Mouse (Mus musculus) brain, embryonic 14.5 days (tissue): ENCODE data around the gene Med13l.

ENCODE experiments used
- CTCF ChIP-seq: fragments of 200-500 bp; IDR thresholded peaks from 2 replicates; pipeline ENCODE4 v1.5.1; 2012; ENCODE audit warnings: inconsistent platforms, mild to moderate bottlenecking, moderate library complexity, borderline replicate concordance; ENCODE audit not compliant: insufficient read depth, insufficient read length; ENCODE audit errors: extremely low read depth
- POLR2A ChIP-seq: fragments of 200-500 bp; IDR thresholded peaks from 2 replicates; pipeline ENCODE4 v1.6.1; 2012; ENCODE audit warnings: mild to moderate bottlenecking, inconsistent platforms, borderline replicate concordance; ENCODE audit not compliant: poor library complexity, insufficient read depth, insufficient read length, severe bottlenecking; ENCODE audit errors: extremely low read depth

DNA sequence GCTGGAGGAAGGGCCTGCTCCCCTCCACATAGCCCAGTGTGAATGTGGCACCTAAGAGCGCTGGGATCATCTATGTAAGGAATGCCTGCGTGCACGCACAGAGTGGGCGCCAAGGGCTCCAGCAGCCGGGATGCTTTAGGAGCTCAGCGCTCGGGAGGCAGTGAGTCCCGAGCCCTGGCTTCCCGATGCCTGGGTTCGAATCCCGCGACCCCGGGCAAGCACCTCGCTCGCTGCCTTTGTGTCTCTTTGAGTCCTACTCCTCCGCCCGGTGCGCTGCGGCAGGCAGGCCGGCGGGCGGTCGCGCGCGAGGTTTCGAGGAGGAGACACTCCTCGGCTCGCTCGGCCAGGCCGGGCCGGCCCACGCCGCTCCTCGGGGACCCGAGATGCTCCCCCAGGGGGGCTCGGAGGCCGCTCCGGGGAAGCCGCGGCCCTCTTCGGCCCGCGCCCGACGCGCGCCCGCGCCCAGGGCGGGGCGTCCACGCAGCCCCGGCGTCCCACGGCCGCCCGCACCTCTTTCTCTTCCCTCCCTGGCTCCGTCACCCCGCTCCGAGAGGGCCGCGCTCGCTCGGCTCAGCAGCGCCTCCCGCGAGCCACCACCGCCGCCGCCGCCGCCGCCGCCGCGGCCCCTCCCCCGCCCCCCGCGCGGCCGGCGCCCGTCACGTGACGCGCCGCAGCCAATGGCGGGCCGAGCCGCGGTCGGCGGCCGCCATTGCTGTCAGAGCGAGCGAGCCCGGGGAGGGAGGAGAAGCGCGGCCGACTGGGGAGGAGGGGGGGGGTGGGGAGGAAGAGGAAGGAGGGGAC is 695 bp upstream of the Med13l start:
- TF ChIP-seq CTCF = 0 out of 2 replicates have a peak, but pooled peaks have one; percentile 2
- TF ChIP-seq POLR2A = peak; percentile 67; the same call in 1 of the 2 replicates
